Mouse (Mus musculus): Measurements from ENCODE around the gene Rps27rt.

DNA sequence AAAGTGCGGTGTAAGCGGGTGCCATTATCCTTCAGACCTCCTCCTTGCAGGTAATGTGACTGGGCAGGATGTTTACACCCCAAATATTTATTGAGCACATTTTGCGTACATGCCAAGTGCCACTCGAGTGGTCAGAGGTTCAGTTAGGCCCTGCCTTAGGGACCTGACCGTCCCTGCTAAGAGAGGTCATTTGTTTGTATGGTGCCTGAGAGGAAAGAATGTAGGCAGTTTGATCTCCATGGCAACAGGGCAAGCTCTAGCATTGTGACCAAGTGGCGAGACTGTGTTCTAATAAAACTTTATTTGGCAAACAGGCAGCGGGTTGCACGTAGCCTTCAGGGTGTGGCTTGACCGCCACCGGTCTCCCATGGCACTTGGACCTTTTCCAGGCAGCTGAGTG is 7.9 kb upstream of the Rps27rt start:
- TF ChIP-seq NANOG (IDR thresholded peaks at IDR 0.05; ENCODE audit: borderline replicate concordance, low read length) (no peak), CTCF (conservative IDR thresholded peaks at IDR 0.05; ENCODE audit: low read length) (no peak)
